Mouse (Mus musculus) left cerebral cortex, adult 9 months (tissue): ENCODE data around the gene Hormad2.

Experiments
- DNase-seq, 2 experiments: peaks; one replicate each; pipeline ENCODE4 v3.0.0; 2022; ENCODE audit warnings: low spot score in 2 of 2

Gene Hormad2

GRCm38 (mm10) chr11:4302363-4302913, 138.5 kb downstream of the Hormad2 start:
- DNase-seq, result no peak

- no peak for DNase-seq
These were observed 140.2 kb downstream of the Hormad2 start for GRCm38 (mm10) chr11:4300683-4301082.

GRCm38 (mm10) chr11:4299735-4300474, 141.0 kb downstream of the Hormad2 start:
- no peak for DNase-seq

- no peak for DNase-seq
These were observed 141.7 kb downstream of the Hormad2 start for GRCm38 (mm10) chr11:4299191-4299590.

- no peak for DNase-seq
These were observed 142.3 kb downstream of the Hormad2 start for GRCm38 (mm10) chr11:4298615-4299014.

GRCm38 (mm10) chr11:4297753-4298152, 143.2 kb downstream of the Hormad2 start:
- no peak for DNase-seq

GRCm38 (mm10) chr11:4296610-4297275, 144.2 kb downstream of the Hormad2 start:
- peak in 1 of 2 experiments; percentile 24 for DNase-seq
